Mouse (Mus musculus) frontal cortex, adult 2 months (tissue): ENCODE results near the gene Fmo3. TPM values are rescaled to one million over a fixed set of nuclear protein-coding genes. Genes with fewer than 3 reads are reported as not detected.

ENCODE experiments used
- DNase-seq, 2 experiments: peaks; one replicate each; pipeline ENCODE4 v3.0.0; 2022; ENCODE audit warnings: low spot score in 1 of 2; ENCODE audit errors: extremely low spot score in 1 of 2
- polyA plus RNA-seq: library from polyadenylated mRNA; depleted of rRNA; stranded (reverse); fragments of >200 nt; gene quantifications from 2 replicates; pipeline ENCODE4 v1.2.3, GENCODE M21; 2012; rRNA removed

The Fmo3 gene
- polyA plus RNA-seq, 1 experiment, result not detected

GRCm38 (mm10) chr1:162931880-162932279, 52.4 kb downstream of the Fmo3 start:
- no peak for DNase-seq

GRCm38 (mm10) chr1:162931310-162931875, 52.9 kb downstream of the Fmo3 start:
- DNase-seq, result no peak

DNA sequence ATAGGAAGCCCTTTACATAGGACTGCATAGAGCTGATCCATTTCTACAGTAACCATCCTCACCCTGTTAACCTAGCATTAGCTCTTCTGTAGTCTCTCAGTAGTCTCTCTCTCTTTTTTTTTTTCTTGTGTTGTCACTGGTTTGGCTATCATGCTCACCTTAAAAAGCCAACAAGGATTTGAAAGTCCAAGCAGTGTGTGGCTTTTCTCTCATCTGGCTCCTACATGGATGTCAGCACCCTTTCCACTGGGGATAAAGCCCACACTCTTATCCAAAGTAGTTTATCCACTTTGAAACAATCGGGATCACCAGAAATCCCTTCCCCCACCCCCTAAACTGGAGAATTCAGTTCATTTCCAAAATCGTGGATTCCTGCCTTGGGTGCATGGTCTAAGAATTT, 53.7 kb downstream of the Fmo3 start:
- DNase-seq, result no peak

DNA sequence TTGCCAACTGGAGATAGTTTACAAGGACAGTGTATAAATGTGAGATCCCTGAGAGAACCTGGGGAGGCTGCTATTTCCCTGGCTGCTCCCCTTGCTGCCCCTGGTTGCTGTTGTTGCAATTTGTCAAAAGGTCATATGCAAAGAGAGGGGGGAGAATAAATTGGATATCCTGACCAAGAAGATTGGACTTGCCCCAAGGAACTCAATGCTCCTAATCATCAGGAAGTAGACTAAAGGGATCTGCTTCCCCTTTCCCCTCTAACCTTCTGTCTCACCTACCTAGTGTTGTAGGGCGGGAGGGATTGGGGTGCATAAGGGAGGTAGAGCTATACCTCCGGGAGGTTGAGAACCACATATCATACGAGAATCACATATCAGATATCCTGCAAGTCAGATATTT, 55.2 kb downstream of the Fmo3 start:
- no peak for DNase-seq

DNA sequence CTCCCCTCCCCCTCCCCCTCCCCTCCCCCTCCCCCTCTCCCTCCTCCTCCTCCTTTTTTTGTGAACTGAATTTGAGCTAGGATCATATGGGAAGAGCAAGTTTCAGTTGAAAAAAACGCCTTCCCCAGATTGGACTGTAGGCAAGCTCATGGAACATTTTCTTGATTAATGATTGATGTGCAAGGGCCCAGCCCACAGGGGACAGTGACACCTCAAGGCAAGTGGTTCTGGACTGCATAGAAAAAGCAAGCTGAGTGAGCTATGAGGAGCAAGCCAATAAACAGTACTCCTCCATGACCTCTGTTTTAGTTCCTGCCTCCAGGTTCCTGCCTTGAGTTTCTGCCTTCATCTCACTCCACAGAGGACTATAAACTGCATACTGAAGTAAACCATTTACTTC, 59.2 kb downstream of the Fmo3 start:
- no peak for DNase-seq

DNA sequence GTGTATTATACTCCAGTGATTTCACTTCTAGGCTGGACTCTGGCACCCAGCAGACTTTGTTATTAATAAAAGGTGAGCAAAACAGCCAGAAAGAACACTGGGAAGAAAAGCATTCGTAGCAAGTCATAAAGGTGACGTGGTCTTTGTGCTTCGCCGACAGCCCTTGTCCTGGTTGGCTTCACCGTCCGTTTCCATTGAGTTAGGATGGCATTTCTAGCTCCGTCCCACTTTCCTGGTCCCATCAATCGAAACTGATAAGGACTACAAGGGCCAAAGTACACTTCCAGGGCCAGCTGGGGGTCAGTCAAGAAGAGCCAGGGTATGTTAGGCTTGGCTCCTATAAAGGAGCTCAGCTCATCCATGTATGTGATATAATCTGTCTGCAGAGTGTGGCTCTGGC, 67.7 kb downstream of the Fmo3 start:
- no peak for DNase-seq

DNA sequence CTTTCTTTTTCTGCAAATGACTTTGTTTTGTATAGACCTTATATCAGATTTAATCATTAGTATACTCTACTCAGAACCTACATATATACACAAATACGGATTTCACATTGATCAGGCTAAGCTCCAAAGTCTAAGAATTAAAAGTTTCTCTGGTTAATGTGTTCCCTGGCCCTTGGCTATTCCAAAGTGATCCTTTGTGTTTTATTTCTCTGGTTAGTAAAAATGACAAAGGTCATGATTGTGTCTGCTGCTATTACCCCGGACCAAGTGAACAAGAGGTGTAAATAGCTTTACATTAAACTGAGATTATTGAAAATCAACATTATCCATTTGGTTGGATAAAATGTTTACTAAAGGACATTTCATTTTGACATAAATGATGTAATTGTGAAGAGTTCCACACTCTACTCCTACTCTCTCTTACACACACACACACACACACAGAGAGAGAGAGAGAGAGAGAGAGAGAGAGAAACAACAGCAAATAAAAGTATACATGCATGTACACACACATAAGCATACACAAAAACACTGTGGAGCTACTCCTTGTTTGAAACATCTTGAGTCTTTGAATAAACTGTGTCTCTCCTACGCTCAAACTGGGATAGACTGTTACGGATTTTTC, 69.3 kb downstream of the Fmo3 start:
- DNase-seq, result no peak

- no peak for DNase-seq
These were observed 72.2 kb downstream of the Fmo3 start for GRCm38 (mm10) chr1:162912085-162912484.

Other genes with a start within 250 kb of the Fmo3 start
- 50.2 and 59.3 TPM in 2 replicates for gene Prrc2c, start 244.0 kb downstream of the Fmo3 start, polyA plus RNA-seq
- gene Fmo4, start 170.6 kb downstream of the Fmo3 start, polyA plus RNA-seq, result 0.50 and 0.70 TPM in 2 replicates
- gene Fmo1, start 117.9 kb downstream of the Fmo3 start, polyA plus RNA-seq, result 48.3 TPM in 2 replicates
- gene Fmo2, start 85.8 kb downstream of the Fmo3 start, polyA plus RNA-seq, result 2.2 and 2.6 TPM in 2 replicates
- 0.12 and 0.27 TPM in 2 replicates for gene Fmo6, start 47.0 kb downstream of the Fmo3 start, polyA plus RNA-seq
- not detected in 2 replicates for gene Mroh9, start 101.1 kb upstream of the Fmo3 start, polyA plus RNA-seq